Mouse (Mus musculus) heart, adult 2 months (tissue): ENCODE measurements around the gene Gm4869. TPM values are rescaled to one million over a fixed set of nuclear protein-coding genes. Genes with fewer than 3 reads are reported as not detected.
A peak's percentile ranks its signal among the peaks of the same experiment; 100 is the strongest.
"Not testable (repeated sequence)": the region's sequence is repeated elsewhere in the genome, so short reads cannot be mapped to it uniquely, and the experiment has no call there.

ENCODE experiments used
- DNase-seq, 2 experiments: peaks; one replicate each; pipeline ENCODE4 v3.0.0; 2021
- H3K27ac ChIP-seq: fragments of 200-600 bp; 2 replicates; pipeline ENCODE4 v1.8.1; 2022
- H3K27me3 ChIP-seq: fragments of 200-500 bp; 2 replicates; pipeline ENCODE4 v1.6.1; 2012; ENCODE audit warnings: mild to moderate bottlenecking, low read length, inconsistent platforms, mixed read lengths; ENCODE audit not compliant: control insufficient read depth, insufficient read depth
- H3K36me3 ChIP-seq: fragments of 200-500 bp; 2 replicates; pipeline ENCODE4 v1.6.1; 2012; ENCODE audit warnings: low read length, inconsistent platforms; ENCODE audit not compliant: control insufficient read depth, insufficient read depth
- H3K4me1 ChIP-seq: fragments of 200-500 bp; 2 replicates; pipeline ENCODE4 v1.6.1; 2011; ENCODE audit warnings: low read length; ENCODE audit not compliant: control insufficient read depth, insufficient read depth
- H3K4me3 ChIP-seq: fragments of 200-600 bp; 2 replicates; pipeline ENCODE4 v1.8.1; 2022
- H3K79me2 ChIP-seq: fragments of 200-500 bp; replicated peaks from 2 replicates; pipeline ENCODE4 v1.6.1; 2012; ENCODE audit warnings: mild to moderate bottlenecking, inconsistent platforms, low read length, moderate library complexity, mixed read lengths; ENCODE audit not compliant: control insufficient read depth, insufficient read depth
- H3K9ac ChIP-seq: fragments of 200-500 bp; 2 replicates; pipeline ENCODE4 v1.6.1; 2012; ENCODE audit warnings: low read depth, mild to moderate bottlenecking, control low read depth, inconsistent platforms, low read length, mixed read lengths
- CTCF ChIP-seq: fragments of 200-600 bp; IDR thresholded peaks from 2 replicates; pipeline ENCODE4 v1.8.1; 2022; ENCODE audit warnings: antibody characterized with exemption, mild to moderate bottlenecking, moderate library complexity
- EP300 ChIP-seq: fragments of 200-500 bp; IDR thresholded peaks from 2 replicates; pipeline ENCODE4 v1.6.1; 2011; ENCODE audit warnings: low read depth, low read length, control low read depth; ENCODE audit not compliant: insufficient read depth
- POLR2A ChIP-seq: fragments of 200-500 bp; IDR thresholded peaks from 2 replicates; pipeline ENCODE4 v1.6.1; 2011; ENCODE audit warnings: mild to moderate bottlenecking, low read depth, low read length, control low read depth; ENCODE audit not compliant: insufficient read depth
- WGBS: fragments of 180-500 bp; shearing (Covaris S2); methylation state at CpG from one replicate; pipeline ENCODE4 v1.1.7; 2018; 5-methylcytosine and 5-hydroxymethylcytosine counted together
- intact Hi-C: fragments of 180-260 bp; cut with DNase I; formaldehyde crosslinking; loops from one replicate; pipeline ENCODE4 v1.15.1; 2025
- polyA plus RNA-seq: library from polyadenylated mRNA; depleted of rRNA; stranded (reverse); fragments of >200 nt; gene quantifications from 2 replicates; pipeline ENCODE4 v1.2.3, GENCODE M21; 2012
- total RNA-seq, 2 experiments: library from RNA; stranded (reverse); gene quantifications; 2 replicates each; pipeline ENCODE4 v1.2.3; 2021

The Gm4869 gene
- total and polyA plus RNA-seq, 3 experiments: not detected

GRCm38 (mm10) chr5:140491142-140491541, 45.7 kb downstream of the Gm4869 start:
- intact Hi-C loops: no loop called here
- Histone ChIP-seq H3K27ac (no peak overlapping the region), H3K9ac (no peak overlapping the region), H3K4me1 (no peaks in the 10 kb centered on the region), H3K79me2 (no peaks in the 10 kb centered on the region), H3K36me3 (no peaks in the 10 kb centered on the region), H3K27me3 (peaks cover 1% of the 10 kb centered on the region; the same call in 1 of the 2 replicates), H3K4me3 (no peak overlapping the region)
- no peak for TF ChIP-seq EP300
- no peak for TF ChIP-seq CTCF
- TF ChIP-seq POLR2A: no peak
- 67% methylated on average over 6 of the region's 6 CpGs for WGBS
- no peak for DNase-seq

GRCm38 (mm10) chr5:140492684-140493233, 47.3 kb downstream of the Gm4869 start:
- H3K79me2 ChIP-seq: no peaks in the 10 kb centered on the region
- WGBS: 29% methylated on average over 11 of the region's 11 CpGs
- H3K27me3 ChIP-seq: peaks cover 1% of the 10 kb centered on the region; the same call in 1 of the 2 replicates
- H3K9ac ChIP-seq: no peak overlapping the region
- no peaks in the 10 kb centered on the region for H3K4me1 ChIP-seq
- H3K27ac ChIP-seq: no peak overlapping the region
- no peak for DNase-seq
- TF ChIP-seq EP300: no peak
- H3K4me3 ChIP-seq: no peak overlapping the region
- intact Hi-C loops: no loop called here
- H3K36me3 ChIP-seq: no peaks in the 10 kb centered on the region

- DNase-seq: no peak
- Histone ChIP-seq H3K4me1 (peaks cover 3% of the 10 kb centered on the region; the same call in 1 of the 2 replicates), H3K4me3 (no peak overlapping the region), H3K9ac (no peak overlapping the region), H3K36me3 (no peaks in the 10 kb centered on the region), H3K27ac (no peak overlapping the region), H3K79me2 (no peaks in the 10 kb centered on the region), H3K27me3 (no peaks in the 10 kb centered on the region)
- WGBS: 66% methylated on average over 6 of the region's 6 CpGs
- intact Hi-C loops: no loop called here
- TF ChIP-seq POLR2A: no peak
- TF ChIP-seq EP300: no peak
- no peak for TF ChIP-seq CTCF
These were observed 52.7 kb downstream of the Gm4869 start for GRCm38 (mm10) chr5:140498176-140498575.

- no peak for DNase-seq
- Histone ChIP-seq H3K9ac (no peak overlapping the region), H3K27ac (no peak overlapping the region), H3K4me3 (no peak overlapping the region), H3K27me3 (no peaks in the 10 kb centered on the region), H3K79me2 (no peaks in the 10 kb centered on the region), H3K36me3 (no peaks in the 10 kb centered on the region), H3K4me1 (peaks cover 6% of the 10 kb centered on the region)
- intact Hi-C loops: loop anchor here (5.0 kb wide), 1 partner anchor 108 kb away; no protein-coding TSS in a partner anchor
- TF ChIP-seq CTCF (no peak), EP300 (no peak)
- WGBS: 80% methylated on average over 6 of the region's 6 CpGs
These were observed 55.3 kb downstream of the Gm4869 start for GRCm38 (mm10) chr5:140500736-140501135.

GRCm38 (mm10) chr5:140501982-140502836, 56.8 kb downstream of the Gm4869 start:
- 22% methylated on average over 14 of the region's 14 CpGs for WGBS
- Histone ChIP-seq H3K27me3 (no peaks in the 10 kb centered on the region), H3K4me3 (no peak overlapping the region), H3K27ac (no peak overlapping the region; the same call in 1 of the 2 replicates), H3K9ac (0 out of 2 replicates have a peak overlapping the region, but pooled peaks have one; percentile 15), H3K36me3 (no peaks in the 10 kb centered on the region), H3K79me2 (no peaks in the 10 kb centered on the region), H3K4me1 (peaks cover 10% of the 10 kb centered on the region)
- DNase-seq: no peak
- intact Hi-C loops: loop anchor here (5.0 kb wide), 1 partner anchor 110 kb away; no protein-coding TSS in a partner anchor
- TF ChIP-seq EP300 (no peak), POLR2A (no peak), CTCF (no peak)

- Histone ChIP-seq H3K27ac (peak overlapping the region; percentile 41), H3K4me3 (peak overlapping the region; percentile 22)
- H3K4me1 ChIP-seq, H3K36me3 ChIP-seq, H3K79me2 ChIP-seq, H3K9ac ChIP-seq, H3K27me3 ChIP-seq: not testable (repeated sequence)
- DNase-seq: peak; percentile 76 to 80
- intact Hi-C loops: loop anchor here (5.0 kb wide), 1 partner anchor 111 kb away; no protein-coding TSS in a partner anchor
- WGBS: under 1% methylated on average over 12 of the region's 12 CpGs
These were observed 57.5 kb downstream of the Gm4869 start for GRCm38 (mm10) chr5:140502925-140503324.
